Mouse (Mus musculus): ENCODE measurements around the gene Spsb1. TPM values are rescaled to one million over a fixed set of nuclear protein-coding genes. Genes with fewer than 3 reads are reported as not detected.

The Spsb1 gene
- polyA plus RNA-seq, 1 experiment from 2014 or later, result 4.7 TPM

GRCm38 (mm10) chr4:149977181-149977580, 22.3 kb upstream of the Spsb1 start:
- H3K4me3 ChIP-seq (ENCODE audit: low read depth, low read length), result no peak overlapping the region
- H3K27ac ChIP-seq (ENCODE audit: low read depth, low read length), result no peak overlapping the region
- peaks cover 19% of the 10 kb centered on the region for H3K4me1 ChIP-seq (ENCODE audit: control insufficient read depth, insufficient read depth, low read length)

GRCm38 (mm10) chr4:149975730-149976254, 20.9 kb upstream of the Spsb1 start:
- H3K4me1 ChIP-seq (ENCODE audit: control insufficient read depth, insufficient read depth, low read length), result peaks cover 22% of the 10 kb centered on the region
- no peak for ATAC-seq (replicated peaks; ENCODE audit: insufficient number of reproducible peaks, low FRiP score, low TSS enrichment)
- no peak overlapping the region for H3K9ac ChIP-seq (ENCODE audit: low read depth, low read length)
- 70% methylated on average over 5 of the region's 5 CpGs for WGBS (ENCODE audit: insufficient replicate concordance)
- H3K27me3 ChIP-seq (ENCODE audit: control insufficient read depth, insufficient read depth, low read length), result no peaks in the 10 kb centered on the region
- no peak overlapping the region for H3K4me2 ChIP-seq
- no peak overlapping the region for H3K4me3 ChIP-seq (ENCODE audit: low read depth, low read length)
- H3K27ac ChIP-seq (ENCODE audit: low read depth, low read length), result no peak overlapping the region
- H3K9me3 ChIP-seq (replicated peaks; ENCODE audit: control insufficient read depth, low read length), result no peaks in the 10 kb centered on the region
- no peaks in the 10 kb centered on the region for H3K36me3 ChIP-seq (ENCODE audit: control insufficient read depth, insufficient read depth, low read length)

More at GRCm38 (mm10) chr4:149977181-149977580, 22.3 kb upstream of the Spsb1 start:
- Histone ChIP-seq H3K4me2 (no peak overlapping the region), H3K36me3 (ENCODE audit: control insufficient read depth, insufficient read depth, low read length) (no peaks in the 10 kb centered on the region), H3K9ac (ENCODE audit: low read depth, low read length) (no peak overlapping the region), H3K9me3 (replicated peaks; ENCODE audit: control insufficient read depth, low read length) (no peaks in the 10 kb centered on the region), H3K27me3 (ENCODE audit: control insufficient read depth, insufficient read depth, low read length) (no peaks in the 10 kb centered on the region)
- ATAC-seq (replicated peaks; ENCODE audit: insufficient number of reproducible peaks, low FRiP score, low TSS enrichment), result no peak
- WGBS (ENCODE audit: insufficient replicate concordance), result 63% methylated on average over 6 of the region's 6 CpGs

GRCm38 (mm10) chr4:149975291-149975690, 20.4 kb upstream of the Spsb1 start:
- Histone ChIP-seq H3K4me1 (ENCODE audit: control insufficient read depth, insufficient read depth, low read length) (peaks cover 22% of the 10 kb centered on the region), H3K9me3 (replicated peaks; ENCODE audit: control insufficient read depth, low read length) (no peaks in the 10 kb centered on the region), H3K9ac (ENCODE audit: low read depth, low read length) (no peak overlapping the region), H3K4me3 (ENCODE audit: low read depth, low read length) (no peak overlapping the region), H3K27ac (ENCODE audit: low read depth, low read length) (no peak overlapping the region), H3K36me3 (ENCODE audit: control insufficient read depth, insufficient read depth, low read length) (no peaks in the 10 kb centered on the region), H3K4me2 (no peak overlapping the region), H3K27me3 (ENCODE audit: control insufficient read depth, insufficient read depth, low read length) (no peaks in the 10 kb centered on the region)
- 32% methylated on average over 8 of the region's 8 CpGs for WGBS (ENCODE audit: insufficient replicate concordance)
- ATAC-seq (replicated peaks; ENCODE audit: insufficient number of reproducible peaks, low FRiP score, low TSS enrichment), result no peak

DNA sequence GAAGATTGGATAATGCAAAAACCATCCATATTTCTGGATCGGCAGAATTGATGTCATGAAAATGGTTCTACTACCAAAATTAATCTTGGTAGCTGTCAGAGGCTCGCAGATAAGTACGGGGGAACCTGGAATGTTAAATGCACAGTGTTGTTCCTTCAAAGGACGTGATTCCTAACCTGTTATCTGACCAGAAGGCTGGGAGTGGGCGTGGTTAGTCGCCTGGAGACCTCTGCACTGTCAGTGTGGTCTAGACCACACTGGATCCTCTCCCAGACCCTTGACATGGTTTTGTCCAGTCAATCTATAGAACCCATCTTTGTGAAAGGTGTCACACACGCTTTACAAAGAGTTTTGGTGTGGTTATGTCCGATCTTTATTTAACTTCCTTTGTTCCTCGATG, 16.6 kb upstream of the Spsb1 start:
- peaks cover 8% of the 10 kb centered on the region for H3K4me1 ChIP-seq (ENCODE audit: control insufficient read depth, insufficient read depth, low read length)
- H3K27ac ChIP-seq (ENCODE audit: low read depth, low read length), result no peak overlapping the region
- no peak for ATAC-seq (replicated peaks; ENCODE audit: insufficient number of reproducible peaks, low FRiP score, low TSS enrichment)
- 0 out of 2 replicates have a peak, but pooled peaks cover 6% of the 10 kb centered on the region for H3K27me3 ChIP-seq (ENCODE audit: control insufficient read depth, insufficient read depth, low read length)
- H3K4me3 ChIP-seq (ENCODE audit: low read depth, low read length), result no peak overlapping the region
- no peaks in the 10 kb centered on the region for H3K9me3 ChIP-seq (replicated peaks; ENCODE audit: control insufficient read depth, low read length)
- no peaks in the 10 kb centered on the region for H3K36me3 ChIP-seq (ENCODE audit: control insufficient read depth, insufficient read depth, low read length)
- WGBS (ENCODE audit: insufficient replicate concordance), result 47% methylated on average over 9 of the region's 9 CpGs
- no peak overlapping the region for H3K4me2 ChIP-seq
- H3K9ac ChIP-seq (ENCODE audit: low read depth, low read length), result no peak overlapping the region

DNA sequence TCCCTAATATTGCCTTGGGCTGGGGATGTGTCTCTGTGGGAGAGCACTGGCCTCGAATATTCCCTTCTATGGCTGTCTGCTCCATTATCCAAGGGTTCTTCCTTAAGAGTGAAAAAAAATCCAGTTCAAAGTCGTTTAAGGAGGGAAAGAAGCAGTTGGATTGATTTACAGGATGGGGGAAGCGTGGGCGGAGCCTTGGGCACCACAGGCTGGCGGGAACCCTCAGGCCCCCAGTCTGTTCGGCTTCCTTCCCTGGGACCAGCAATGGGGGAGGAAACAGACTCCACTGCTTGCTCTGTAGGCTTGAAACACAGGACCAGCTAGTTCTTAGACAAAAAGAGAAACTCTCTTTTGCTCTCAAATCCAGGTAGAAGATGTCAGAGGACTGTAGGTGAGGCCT, 13.7 kb upstream of the Spsb1 start:
- Histone ChIP-seq H3K27ac (ENCODE audit: low read depth, low read length) (no peak overlapping the region), H3K9ac (ENCODE audit: low read depth, low read length) (no peak overlapping the region), H3K36me3 (ENCODE audit: control insufficient read depth, insufficient read depth, low read length) (no peaks in the 10 kb centered on the region), H3K9me3 (replicated peaks; ENCODE audit: control insufficient read depth, low read length) (no peaks in the 10 kb centered on the region), H3K27me3 (ENCODE audit: control insufficient read depth, insufficient read depth, low read length) (0 out of 2 replicates have a peak, but pooled peaks cover 6% of the 10 kb centered on the region), H3K4me3 (ENCODE audit: low read depth, low read length) (no peak overlapping the region), H3K4me1 (ENCODE audit: control insufficient read depth, insufficient read depth, low read length) (0 out of 2 replicates have a peak, but pooled peaks cover 3% of the 10 kb centered on the region), H3K4me2 (no peak overlapping the region)
- ATAC-seq (replicated peaks; ENCODE audit: insufficient number of reproducible peaks, low FRiP score, low TSS enrichment), result no peak
- 38% methylated on average over 6 of the region's 6 CpGs for WGBS (ENCODE audit: insufficient replicate concordance)

DNA sequence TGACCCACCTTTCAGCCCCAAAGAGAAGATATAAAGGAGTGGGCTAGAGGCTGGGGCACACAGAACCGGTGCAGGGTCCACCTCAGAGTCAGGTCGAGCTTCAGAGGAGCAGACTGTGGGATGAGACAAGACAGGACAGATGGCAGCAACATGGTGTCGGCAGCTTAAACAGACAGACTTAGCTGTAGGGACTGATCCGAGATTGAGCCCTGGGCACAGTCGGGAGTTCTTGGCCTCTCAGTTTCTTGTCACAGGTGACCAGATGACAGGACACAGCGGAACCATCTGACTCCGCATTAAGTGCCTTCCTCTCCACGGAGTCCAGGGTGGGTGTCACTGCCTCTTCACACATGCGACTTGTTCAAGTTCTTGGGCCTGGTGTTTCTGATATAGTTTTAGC, 12.1 kb upstream of the Spsb1 start:
- Histone ChIP-seq H3K27ac (ENCODE audit: low read depth, low read length) (no peak overlapping the region), H3K4me1 (ENCODE audit: control insufficient read depth, insufficient read depth, low read length) (0 out of 2 replicates have a peak, but pooled peaks cover 3% of the 10 kb centered on the region), H3K4me2 (no peak overlapping the region), H3K9ac (ENCODE audit: low read depth, low read length) (no peak overlapping the region), H3K4me3 (ENCODE audit: low read depth, low read length) (no peak overlapping the region), H3K36me3 (ENCODE audit: control insufficient read depth, insufficient read depth, low read length) (no peaks in the 10 kb centered on the region), H3K27me3 (ENCODE audit: control insufficient read depth, insufficient read depth, low read length) (0 out of 2 replicates have a peak, but pooled peaks cover 6% of the 10 kb centered on the region), H3K9me3 (replicated peaks; ENCODE audit: control insufficient read depth, low read length) (no peaks in the 10 kb centered on the region)
- 78% methylated on average over 9 of the region's 9 CpGs for WGBS (ENCODE audit: insufficient replicate concordance)
- no peak for ATAC-seq (replicated peaks; ENCODE audit: insufficient number of reproducible peaks, low FRiP score, low TSS enrichment)

DNA sequence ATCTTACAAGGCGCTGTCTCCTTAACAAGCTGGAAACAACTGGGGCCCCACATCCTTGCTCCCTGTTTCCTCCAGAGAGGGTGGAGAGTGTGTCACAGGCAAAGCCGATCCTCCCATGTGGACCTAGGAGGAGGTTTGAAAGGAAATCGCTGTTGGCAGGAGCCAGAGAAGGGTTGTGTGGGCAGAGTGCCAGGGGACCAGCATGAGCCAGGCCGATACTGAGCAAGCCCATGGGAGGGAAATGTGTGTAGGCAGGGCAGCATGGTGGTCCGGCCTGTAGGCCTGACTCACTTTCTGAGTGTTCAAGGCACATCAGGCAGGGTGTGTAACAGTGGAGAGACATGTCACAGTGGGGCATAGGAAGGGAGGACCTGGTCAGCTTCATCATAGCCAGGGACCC, 11.4 kb upstream of the Spsb1 start:
- H3K27ac ChIP-seq (ENCODE audit: low read depth, low read length), result no peak overlapping the region
- no peaks in the 10 kb centered on the region for H3K4me1 ChIP-seq (ENCODE audit: control insufficient read depth, insufficient read depth, low read length)
- H3K27me3 ChIP-seq (ENCODE audit: control insufficient read depth, insufficient read depth, low read length), result 0 out of 2 replicates have a peak, but pooled peaks cover 6% of the 10 kb centered on the region
- H3K4me3 ChIP-seq (ENCODE audit: low read depth, low read length), result no peak overlapping the region
- no peak overlapping the region for H3K4me2 ChIP-seq
- no peak for ATAC-seq (replicated peaks; ENCODE audit: insufficient number of reproducible peaks, low FRiP score, low TSS enrichment)
- no peak overlapping the region for H3K9ac ChIP-seq (ENCODE audit: low read depth, low read length)
- WGBS (ENCODE audit: insufficient replicate concordance), result 77% methylated on average over 5 of the region's 5 CpGs
- no peaks in the 10 kb centered on the region for H3K36me3 ChIP-seq (ENCODE audit: control insufficient read depth, insufficient read depth, low read length)
- H3K9me3 ChIP-seq (replicated peaks; ENCODE audit: control insufficient read depth, low read length), result no peaks in the 10 kb centered on the region

DNA sequence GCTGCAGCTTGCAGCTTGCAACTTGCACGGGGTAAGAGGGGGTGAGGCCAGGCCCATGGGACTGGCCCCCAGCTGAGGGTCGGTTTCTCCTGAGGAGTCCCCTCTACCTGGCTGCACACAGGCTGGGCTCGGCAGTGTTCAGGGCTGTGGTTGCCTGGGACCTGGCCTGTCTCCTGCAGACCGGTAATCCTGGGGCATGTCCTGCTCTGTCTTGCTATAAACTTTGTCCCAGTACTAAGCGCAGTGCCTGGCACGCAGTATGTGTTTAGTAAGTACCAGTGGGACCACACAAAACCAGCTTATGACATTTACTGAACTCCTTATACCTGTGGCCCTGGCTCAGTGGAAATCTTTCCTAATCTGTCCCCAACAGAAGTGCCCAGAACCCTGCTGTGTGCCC, 10.8 kb upstream of the Spsb1 start:
- Histone ChIP-seq H3K9ac (ENCODE audit: low read depth, low read length) (no peak overlapping the region), H3K36me3 (ENCODE audit: control insufficient read depth, insufficient read depth, low read length) (no peaks in the 10 kb centered on the region), H3K27me3 (ENCODE audit: control insufficient read depth, insufficient read depth, low read length) (0 out of 2 replicates have a peak, but pooled peaks cover 6% of the 10 kb centered on the region), H3K4me1 (ENCODE audit: control insufficient read depth, insufficient read depth, low read length) (no peaks in the 10 kb centered on the region), H3K9me3 (replicated peaks; ENCODE audit: control insufficient read depth, low read length) (no peaks in the 10 kb centered on the region), H3K27ac (ENCODE audit: low read depth, low read length) (no peak overlapping the region), H3K4me3 (ENCODE audit: low read depth, low read length) (no peak overlapping the region), H3K4me2 (no peak overlapping the region)
- 72% methylated on average over 6 of the region's 6 CpGs for WGBS (ENCODE audit: insufficient replicate concordance)
- ATAC-seq (replicated peaks; ENCODE audit: insufficient number of reproducible peaks, low FRiP score, low TSS enrichment), result no peak

DNA sequence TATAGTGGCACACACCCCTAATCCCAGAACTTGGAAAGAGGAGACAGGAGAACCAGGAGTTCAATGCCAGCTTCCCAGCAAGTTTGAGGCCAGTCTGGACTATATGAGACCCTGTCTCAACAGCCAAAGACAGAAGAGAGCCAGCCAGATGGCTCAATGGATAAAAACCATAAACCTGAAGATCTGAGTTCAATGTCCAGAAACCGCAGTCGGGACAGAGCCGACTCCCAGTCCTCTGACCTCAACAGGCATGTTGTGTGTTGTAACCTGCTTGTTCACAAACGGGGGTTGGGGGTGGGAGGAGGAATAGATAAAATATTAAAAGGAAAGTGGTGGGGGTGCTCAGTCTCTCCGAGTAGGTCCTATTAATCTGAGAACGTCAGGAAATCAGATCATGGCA, 10.4 kb upstream of the Spsb1 start:
- Histone ChIP-seq H3K9ac (ENCODE audit: low read depth, low read length) (no peak overlapping the region), H3K4me1 (ENCODE audit: control insufficient read depth, insufficient read depth, low read length) (no peaks in the 10 kb centered on the region), H3K4me2 (no peak overlapping the region), H3K36me3 (ENCODE audit: control insufficient read depth, insufficient read depth, low read length) (no peaks in the 10 kb centered on the region), H3K27ac (ENCODE audit: low read depth, low read length) (no peak overlapping the region), H3K9me3 (replicated peaks; ENCODE audit: control insufficient read depth, low read length) (no peaks in the 10 kb centered on the region), H3K27me3 (ENCODE audit: control insufficient read depth, insufficient read depth, low read length) (0 out of 2 replicates have a peak, but pooled peaks cover 6% of the 10 kb centered on the region), H3K4me3 (ENCODE audit: low read depth, low read length) (no peak overlapping the region)
- 68% methylated on average over 6 of the region's 6 CpGs for WGBS (ENCODE audit: insufficient replicate concordance)
- ATAC-seq (replicated peaks; ENCODE audit: insufficient number of reproducible peaks, low FRiP score, low TSS enrichment), result no peak

Data from heart, embryonic 11.5 days (tissue).